Mouse (Mus musculus): ENCODE data around the gene Gm15093.
"Not testable (repeated sequence)": the region's sequence is repeated elsewhere in the genome, so short reads cannot be mapped to it uniquely, and the experiment has no call there.

The Gm15093 gene

DNA sequence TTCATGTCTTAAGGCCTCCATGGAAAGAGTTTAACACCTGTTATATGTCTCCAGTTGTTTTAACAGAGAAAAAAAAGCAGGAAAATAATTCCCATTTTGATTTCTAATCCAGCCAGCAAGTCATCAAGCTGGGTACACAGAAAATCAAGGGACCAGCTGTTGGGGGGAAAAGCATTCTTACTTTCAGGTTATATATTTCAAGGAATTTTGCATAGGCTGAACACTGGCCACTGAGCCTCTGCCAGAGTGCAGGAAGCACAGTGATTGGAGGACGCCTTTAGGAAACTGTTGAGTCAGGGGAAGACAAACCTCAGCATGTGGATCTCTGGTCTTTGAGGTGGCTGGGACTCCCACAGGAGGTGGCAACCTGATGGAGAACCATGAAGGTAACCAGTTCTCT is at the start of gene Gm15093:
Gene Gm15093, plus strand, starts transcription at position 301 of the 400 bp plus-strand sequence.
- DNase-seq (ENCODE audit: low read depth, low spot score), result not testable (repeated sequence)
